Mouse (Mus musculus) CD4-positive, CD25-positive, alpha-beta regulatory T cell, adult 2 months (primary cell): ENCODE measurements around the gene Slc30a1.

Experiments used
- DNase-seq: peaks from one replicate; pipeline ENCODE4 v3.0.0-alpha.2; 2012; ENCODE audit warnings: low read depth, low spot score

The Slc30a1 gene

DNA sequence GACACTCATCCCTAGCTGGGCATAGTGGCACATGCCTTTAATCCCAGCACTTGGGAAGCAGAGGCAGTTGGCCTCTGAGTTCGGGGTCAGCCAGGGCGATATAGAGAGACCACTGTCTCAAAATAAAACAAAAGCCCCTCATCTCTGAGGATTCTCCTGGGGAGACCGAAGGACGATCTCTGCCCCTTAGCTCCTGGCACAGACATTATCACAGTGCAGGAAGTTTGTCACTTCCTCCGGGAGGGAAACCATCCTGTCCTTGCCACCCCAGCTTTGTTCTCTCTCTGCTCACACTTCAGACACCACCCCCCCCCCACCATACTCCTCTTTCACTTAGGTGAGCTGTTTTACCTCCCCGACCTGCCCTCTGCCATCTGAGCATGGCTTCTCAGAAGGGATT, 37.1 kb downstream of the Slc30a1 start:
- no peak for DNase-seq

DNA sequence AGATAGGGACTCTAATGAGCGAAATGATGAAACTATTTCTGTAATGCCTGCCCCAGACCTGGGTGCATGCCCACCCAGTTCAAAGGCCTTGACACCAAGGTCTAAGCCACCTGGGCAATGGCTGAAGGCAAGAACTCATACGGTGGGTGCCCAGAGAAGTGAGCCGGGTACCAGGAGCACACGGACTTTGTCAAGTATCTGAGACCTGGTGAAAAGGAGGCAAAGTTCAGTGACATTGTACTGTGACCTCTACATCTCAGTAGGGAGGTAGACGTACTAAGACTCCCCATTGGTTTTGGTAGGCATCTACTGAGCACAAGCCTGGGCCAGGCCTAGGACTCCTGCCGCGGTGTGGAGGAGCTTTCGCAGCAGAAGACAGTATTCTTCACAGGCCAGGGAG, 38.8 kb downstream of the Slc30a1 start:
- DNase-seq: no peak

DNA sequence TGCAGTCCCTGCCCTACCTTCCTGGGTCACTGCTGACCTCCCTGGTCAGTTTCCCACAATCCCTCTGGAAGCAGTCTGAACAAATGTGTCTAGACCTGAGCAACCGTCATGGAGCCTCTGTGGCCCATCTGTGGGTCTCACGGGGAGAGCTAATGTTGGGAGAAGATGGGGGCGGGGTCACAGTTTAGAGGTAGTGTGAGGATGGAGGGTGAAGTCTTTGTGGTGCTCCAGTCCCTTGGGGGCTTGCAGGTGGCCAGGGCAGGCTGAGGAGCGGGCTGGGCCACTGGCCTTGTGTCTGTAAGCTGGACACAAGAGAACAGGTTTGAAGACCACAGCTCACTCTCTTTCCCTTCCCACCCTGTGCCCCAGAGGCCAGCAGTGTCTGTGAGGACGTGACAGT, 39.2 kb downstream of the Slc30a1 start:
- DNase-seq: no peak

DNA sequence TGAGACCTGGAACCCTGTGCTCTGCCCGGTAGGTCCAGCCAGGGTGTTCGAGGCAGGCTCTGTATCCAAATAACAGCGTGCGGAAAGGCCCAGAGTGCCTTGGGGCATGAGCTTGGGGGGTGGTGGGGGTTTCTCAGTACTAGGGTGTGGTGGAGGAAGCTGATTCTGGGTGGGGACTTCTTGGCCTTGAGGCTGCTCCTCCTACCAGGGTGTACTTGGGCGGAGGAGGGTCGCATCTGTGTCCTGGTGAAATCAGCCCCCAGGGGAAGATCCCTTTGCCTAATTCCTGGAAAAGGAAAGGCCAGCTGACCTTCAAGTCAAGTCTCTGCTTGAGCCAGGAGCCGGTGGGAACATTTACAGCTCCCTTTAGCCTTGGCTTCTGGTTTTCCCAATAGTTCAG, 39.7 kb downstream of the Slc30a1 start:
- no peak for DNase-seq

DNA sequence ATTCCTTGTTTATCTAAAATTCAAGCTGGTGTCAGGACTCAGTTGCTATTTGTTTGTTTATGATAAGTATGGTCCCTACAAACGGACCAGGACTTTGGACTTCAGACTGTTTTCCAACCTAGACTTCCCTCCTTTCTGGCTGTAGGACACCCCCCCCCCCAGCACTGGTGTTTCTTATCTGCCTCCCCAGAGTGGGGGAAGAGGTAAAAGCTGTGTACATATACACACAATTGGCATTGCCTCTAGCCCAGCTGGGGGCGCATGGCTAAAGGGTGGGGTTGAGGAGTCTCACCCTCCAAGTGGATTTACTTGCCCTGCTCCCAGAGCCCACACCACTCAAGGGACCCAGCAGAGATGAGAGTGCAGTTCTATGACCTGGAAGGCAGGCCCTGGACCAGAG, 40.3 kb downstream of the Slc30a1 start:
- DNase-seq: no peak

DNA sequence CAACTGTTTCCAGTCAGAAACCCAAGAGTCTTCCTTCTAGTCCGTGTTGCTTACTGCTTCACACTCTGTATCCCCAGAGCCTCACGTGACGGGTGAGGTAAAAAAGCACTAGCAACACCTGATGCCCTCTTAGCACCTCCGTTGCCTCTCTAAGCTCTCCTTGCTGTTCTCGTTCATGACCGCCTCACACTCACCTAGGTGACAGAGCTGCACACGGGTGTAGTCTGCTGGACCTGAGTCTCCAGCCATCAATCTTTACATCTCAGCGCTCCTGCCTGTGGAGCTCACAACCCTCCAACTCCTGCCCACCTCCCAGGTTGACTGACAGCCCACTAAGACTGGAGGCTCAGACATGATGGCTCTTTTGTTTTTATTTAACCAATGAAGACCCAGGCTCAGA, 41.2 kb downstream of the Slc30a1 start:
- DNase-seq: no peak

DNA sequence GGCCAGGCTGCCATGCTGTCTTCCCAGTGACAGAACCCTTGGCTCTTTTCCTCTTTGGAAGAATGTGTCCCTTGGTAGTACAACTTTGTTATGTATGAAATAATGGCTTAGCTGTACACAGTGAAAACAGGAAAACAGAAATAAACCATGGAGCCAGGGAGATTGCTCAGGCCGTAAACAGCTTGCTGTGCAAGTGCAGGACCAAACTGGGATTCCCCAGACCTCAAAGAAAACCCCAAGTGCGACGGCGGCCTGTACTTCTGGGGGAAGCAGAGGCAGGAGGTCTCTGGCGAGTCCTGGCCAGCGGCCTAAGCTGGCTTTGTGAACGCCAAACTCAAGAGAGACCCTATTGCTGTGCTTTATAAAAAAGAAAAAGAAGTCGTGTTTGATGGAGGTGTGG, 42.0 kb downstream of the Slc30a1 start:
- DNase-seq: no peak

DNA sequence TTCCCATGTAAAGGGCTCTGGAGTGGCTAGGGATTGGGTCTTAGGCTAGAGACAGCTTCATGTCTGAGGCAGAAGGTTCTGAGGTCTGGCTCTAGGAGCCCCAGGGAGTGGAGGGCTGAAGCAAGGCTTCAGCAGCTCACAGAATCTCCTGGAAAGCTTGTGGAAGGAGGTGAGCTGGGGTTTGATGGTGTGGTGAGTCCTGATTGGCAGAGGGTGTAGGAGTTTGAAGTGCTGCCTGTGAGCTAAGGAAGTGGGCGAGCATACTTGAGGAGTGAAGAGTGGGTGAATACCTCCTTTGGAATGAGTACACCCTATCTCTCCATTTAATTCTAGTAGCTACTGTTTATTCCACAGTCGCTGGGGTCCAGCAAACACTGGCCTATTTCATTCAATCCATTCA, 44.0 kb downstream of the Slc30a1 start:
- no peak for DNase-seq

DNA sequence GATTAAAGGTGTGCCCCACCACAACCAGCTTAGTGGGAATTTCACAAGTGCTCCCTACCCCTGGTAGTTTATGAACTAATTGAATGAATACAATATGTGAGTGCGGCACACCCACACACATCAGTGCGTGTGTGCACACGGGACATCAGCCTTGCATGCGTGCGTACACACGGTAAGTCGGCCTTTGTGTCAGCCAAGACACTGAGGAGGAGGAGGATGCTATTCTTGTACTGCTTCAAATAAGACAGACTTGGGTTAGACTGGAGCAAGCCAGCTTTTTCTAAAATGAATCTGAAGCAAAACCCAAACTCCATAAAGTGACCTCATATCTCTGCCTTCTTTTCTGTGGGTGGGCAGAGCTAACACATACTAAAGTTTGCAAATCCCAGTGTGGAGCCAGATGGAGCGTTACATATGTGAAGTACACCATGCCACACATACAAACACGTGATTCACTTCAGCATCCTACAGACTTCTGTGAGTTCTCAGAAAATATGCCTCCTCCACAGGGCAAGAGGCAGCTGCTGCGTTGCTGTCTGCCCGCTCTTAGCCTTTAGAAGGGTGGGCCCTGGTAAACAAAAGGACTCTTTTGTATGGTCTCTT, 46.3 kb downstream of the Slc30a1 start:
- DNase-seq: no peak

DNA sequence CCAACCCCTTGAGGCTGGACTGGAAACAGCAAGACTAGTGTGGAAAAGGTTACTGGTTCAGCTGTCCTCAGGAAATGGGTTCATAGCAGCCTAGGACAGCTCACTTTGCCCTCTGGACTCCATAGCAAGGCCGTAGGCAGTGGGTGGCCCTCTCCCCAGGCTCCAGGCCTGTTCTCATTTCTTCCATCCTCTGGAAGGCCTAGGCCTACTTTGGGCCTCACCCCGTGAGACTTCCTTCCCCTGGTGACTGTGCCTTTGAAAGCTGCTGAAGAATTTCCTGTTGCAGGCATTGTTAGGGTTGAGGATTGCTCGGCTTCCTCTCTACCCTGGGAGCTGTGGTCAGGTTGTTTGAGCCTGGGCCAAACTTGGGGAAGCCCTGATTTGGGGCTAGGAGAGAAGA, 48.5 kb downstream of the Slc30a1 start:
- DNase-seq: peak; percentile 51

DNA sequence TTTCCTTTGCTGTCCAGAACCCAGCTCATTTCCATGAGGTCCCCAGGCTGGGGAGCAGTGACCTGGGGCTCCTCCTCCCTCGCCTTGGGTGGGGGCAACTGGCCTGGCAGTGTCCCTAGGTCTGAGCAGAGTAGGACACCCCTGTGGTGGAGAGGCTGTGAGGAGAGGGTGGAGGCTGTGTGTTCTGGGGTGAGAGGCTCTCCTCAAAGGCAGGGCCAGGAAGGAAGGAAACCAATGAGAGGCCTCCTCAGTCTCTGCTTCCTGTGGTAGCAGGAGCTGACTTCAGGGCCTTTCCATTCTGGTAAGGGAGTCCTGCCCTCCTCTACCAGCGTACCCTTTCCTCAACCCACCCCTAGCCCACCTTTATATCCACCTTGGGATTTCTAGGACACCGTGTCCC, 49.7 kb downstream of the Slc30a1 start:
- DNase-seq: peak; percentile 65

DNA sequence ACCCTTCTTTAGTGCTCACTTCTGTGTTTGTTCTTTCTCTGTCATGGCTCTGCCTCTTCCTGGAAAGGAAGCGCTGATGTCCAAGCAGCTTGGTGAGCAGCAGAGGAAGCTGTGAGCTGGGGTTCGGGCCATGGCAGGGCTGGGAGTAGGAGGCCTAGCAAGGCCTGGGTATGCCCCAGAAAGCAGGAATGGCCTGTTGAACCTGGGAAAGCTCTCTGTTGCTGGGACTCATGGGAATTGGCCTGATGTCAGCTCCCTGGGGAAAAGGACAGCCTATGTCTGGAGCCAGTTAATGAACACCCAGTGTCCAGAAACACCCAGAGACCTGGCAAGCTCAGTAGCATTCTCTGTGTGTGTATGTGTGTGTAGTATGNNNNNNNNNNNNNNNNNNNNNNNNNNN, 50.3 kb downstream of the Slc30a1 start:
- DNase-seq: peak; percentile 21

DNA sequence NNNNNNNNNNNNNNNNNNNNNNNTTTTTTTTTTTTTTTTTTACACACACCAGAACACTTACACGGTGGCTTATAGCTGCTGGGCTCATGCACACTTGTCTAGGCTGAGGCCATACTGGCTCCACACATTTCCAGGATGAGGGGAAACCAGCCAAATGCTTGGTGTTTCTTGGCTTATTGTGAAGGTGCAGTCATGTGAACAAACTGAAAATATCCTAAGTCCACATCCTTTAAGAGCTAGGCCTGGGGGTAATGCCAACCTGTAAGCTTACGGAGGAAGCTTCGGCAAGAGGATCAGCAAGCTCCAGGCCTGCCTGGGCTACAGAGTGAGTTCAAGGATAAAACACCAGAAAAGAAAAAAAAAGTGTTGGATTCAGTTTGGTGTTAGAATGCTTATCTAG, 50.8 kb downstream of the Slc30a1 start:
- no peak for DNase-seq

DNA sequence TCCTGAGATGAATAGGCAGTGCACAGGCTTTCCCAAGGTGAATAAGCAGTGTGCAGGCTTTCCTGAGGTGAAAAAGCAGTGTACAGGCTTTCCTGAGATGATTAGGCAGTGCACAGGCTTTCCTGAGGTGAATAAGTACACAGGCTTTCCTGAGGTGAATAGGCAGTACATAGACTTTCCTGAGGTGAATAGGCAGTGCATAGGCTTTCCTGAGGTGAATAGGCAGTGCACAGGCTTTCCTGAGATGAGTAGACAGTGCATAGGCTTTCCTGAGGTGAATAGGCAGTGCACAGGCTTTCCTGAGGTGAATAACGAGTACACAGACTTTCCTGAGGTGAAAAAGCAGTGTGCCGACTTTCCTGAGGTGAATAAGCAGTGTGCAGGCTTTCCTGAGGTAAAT, 54.4 kb downstream of the Slc30a1 start:
- no peak for DNase-seq
